Mouse (Mus musculus): ENCODE results near the gene Ggct. TPM values are rescaled to one million over a fixed set of nuclear protein-coding genes. Genes with fewer than 3 reads are reported as not detected.
A peak's percentile ranks its signal among the peaks of the same experiment; 100 is the strongest.

Ggct gene
- total RNA-seq, 2 experiments from 2014 or later: 35.2 to 41.0 TPM

- no peak for DNase-seq (ENCODE audit: low spot score in 2 of 2)
These were observed 5.0 kb upstream of the Ggct start for GRCm38 (mm10) chr6:54997726-54998125.

- no peak for DNase-seq (ENCODE audit: low spot score in 2 of 2)
These were observed 3.6 kb upstream of the Ggct start for GRCm38 (mm10) chr6:54996361-54996760.

DNA sequence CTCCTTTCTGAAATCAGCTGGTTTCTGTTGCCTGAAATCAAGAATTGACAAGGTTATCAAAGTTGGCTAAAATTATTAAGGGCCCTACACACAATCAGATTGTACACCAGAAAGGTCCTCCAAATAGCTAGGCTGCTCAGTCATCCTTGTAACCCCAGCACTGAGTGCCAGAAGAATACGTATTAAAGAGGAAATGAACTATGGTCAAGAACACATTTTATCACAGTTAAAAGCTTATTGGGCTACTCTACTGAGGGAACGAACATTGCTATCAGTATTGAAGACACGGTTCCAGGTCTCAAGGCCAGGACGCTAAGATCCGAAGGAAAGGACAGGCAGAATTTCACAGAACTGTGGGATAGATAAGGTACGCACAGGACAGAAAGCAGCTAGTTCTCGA is 609 bp downstream of the Ggct start:
- DNase-seq (ENCODE audit: low spot score in 2 of 2): no peak

GRCm38 (mm10) chr6:54991189-54991588 is 1.6 kb downstream of the Ggct start:
- DNase-seq (ENCODE audit: low spot score in 2 of 2): no peak

- no peak for DNase-seq (ENCODE audit: low spot score in 2 of 2)
These were observed 4.6 kb downstream of the Ggct start for GRCm38 (mm10) chr6:54988141-54988540.

DNA sequence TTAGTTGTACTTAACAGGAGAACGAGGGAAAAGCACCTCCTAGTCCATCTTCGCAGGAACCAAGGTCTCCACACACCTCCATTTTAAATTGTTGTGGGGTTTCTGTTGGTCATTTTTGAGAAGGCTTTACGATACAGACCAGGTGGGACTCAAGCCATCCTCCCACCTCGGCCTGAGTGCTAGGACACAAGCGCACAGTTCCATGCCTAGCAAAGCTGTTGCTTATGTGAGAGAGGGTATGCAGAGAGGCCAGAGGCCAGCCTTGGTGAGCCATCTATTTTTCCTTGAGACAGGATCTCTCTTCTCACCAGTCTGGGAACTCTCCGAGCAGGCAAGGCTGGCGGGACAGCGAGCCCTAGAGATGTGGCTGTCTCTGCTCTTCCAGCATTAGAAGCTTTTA is 8.7 kb downstream of the Ggct start:
- DNase-seq (ENCODE audit: low spot score in 2 of 2): no peak

- DNase-seq (ENCODE audit: low spot score in 2 of 2): no peak
These were observed 9.2 kb downstream of the Ggct start for GRCm38 (mm10) chr6:54983526-54984050.

GRCm38 (mm10) chr6:54979426-54979825 is 13.3 kb downstream of the Ggct start:
- no peak for DNase-seq (ENCODE audit: low spot score in 2 of 2)

DNA sequence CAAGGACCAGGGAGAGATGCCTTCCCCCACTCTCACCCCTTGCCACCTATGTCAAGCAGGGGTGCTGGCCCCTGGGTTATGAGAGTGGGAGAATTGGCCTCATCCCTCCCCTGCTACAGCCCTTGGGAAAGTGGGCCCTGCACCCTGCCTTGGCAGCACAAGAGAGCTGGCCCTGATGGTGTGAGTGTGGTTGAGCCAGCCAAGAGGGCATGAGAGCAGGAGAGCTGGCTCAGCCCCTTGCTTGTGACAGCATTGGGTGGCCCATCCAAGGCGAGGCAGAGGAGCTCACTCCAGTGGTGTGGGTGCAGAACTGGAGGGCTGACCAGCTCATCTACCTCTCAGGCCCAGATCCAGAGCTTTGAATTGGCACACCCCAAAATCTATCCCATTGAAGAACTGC is 17.1 kb downstream of the Ggct start:
- DNase-seq (ENCODE audit: low spot score in 2 of 2): no peak

DNA sequence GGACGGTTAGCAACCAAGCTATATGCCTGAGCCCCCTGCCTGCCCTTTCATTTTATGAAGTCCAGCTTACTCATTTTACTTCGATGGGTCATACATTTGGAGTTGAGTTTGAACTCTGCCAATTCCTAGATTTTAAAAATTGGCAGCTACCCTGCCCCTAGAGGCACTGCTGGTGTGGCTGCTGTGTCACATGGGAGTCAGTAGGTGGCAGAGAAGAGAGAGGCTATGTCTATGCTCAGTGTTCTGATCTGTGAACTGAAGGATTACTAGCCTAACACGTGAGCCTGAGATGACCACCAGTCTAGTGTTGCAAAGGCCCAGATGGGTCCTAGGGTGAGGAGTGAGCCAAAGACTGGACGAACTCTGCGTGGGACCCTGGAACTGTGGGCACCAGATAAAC is 18.2 kb downstream of the Ggct start:
- no peak for DNase-seq (ENCODE audit: low spot score in 2 of 2)

DNA sequence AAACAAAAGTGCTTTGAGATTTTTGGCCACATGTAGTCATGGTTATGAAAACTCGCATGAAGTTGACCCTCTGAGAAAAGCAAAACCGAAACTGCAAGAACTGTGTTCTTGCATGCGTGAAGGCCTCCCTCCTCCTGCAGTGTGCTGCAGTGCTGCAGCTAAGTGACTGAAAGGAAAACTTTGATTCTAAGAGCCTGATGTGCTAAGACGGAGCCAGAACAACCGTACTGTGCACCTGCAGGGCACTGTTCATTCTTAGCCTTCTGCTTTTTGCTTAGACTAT is 19.9 kb downstream of the Ggct start:
- DNase-seq (ENCODE audit: low spot score in 2 of 2): no peak

- DNase-seq (ENCODE audit: low spot score in 2 of 2): peak; percentile 22 to 70
These were observed 20.4 kb downstream of the Ggct start, which contains the start of gene Nod1 for GRCm38 (mm10) chr6:54972111-54972928. Gene Nod1, minus strand, starts transcription at chr6:54972612.

DNA sequence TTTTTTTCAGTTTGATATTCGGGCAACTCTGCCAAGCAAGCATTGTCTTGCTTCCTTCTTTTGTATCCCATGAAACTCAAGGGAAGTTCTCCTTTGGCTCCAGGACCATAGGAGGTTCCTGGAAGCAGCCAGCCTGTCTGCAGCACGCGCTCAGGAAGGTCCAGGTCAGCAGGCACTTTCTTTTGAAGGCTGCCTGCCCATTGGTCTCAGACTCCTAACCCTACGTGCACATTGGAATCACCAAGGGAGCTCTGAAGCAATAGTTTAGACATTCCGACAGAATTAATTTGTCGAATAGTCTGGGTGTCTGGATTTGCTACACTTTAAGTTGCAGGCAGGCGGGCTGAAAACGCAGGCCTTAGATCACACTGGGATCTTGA is 21.0 kb downstream of the Ggct start:
- DNase-seq (ENCODE audit: low spot score in 2 of 2): no peak

GRCm38 (mm10) chr6:54970506-54970905 is 22.2 kb downstream of the Ggct start:
- DNase-seq (ENCODE audit: low spot score in 2 of 2): no peak

DNA sequence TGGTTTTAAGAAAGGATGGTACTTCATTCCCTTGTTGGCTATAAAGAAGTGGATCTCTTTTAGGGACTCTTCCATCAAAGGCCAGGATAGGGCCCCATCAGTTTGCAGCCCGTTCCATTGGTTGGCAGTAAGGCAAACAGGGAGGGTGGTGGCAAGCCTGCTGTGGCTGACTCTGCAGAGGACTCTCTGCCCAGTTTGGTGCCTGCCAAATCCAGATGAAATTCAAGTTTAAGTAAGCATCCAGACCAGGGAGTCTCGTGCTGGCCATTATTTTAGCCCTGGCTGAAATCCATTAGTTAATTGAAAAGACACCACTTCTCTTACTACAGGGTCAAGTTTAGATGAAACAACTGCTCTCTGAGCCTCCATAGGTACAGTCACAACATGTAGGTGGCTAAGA is 22.9 kb downstream of the Ggct start:
- no peak for DNase-seq (ENCODE audit: low spot score in 2 of 2)

GRCm38 (mm10) chr6:54967591-54967990 is 25.2 kb downstream of the Ggct start:
- no peak for DNase-seq (ENCODE audit: low spot score in 2 of 2)

- DNase-seq (ENCODE audit: low spot score in 2 of 2): no peak
These were observed 27.5 kb downstream of the Ggct start for GRCm38 (mm10) chr6:54965234-54965633.

DNA sequence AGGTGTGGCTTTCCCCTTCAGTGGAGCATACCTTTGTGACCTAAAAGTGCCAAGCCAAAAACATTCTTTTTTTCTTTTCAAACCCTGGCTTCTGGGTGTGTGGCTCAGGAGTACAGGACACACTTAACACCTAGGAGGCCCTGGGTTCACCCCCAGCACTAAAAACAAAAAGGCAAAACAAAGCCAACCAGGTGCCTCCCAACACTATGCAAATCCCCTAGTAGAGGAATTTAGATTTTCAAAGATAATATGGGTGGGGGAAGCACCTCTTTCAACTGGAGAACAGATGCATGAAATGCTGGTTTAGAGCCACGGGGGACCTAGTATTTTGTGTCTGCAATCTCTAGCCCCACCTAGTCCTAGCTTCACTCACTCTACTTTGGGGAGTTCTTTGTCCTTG is 28.0 kb downstream of the Ggct start:
- DNase-seq (ENCODE audit: low spot score in 2 of 2): no peak

GRCm38 (mm10) chr6:54963599-54963998 is 29.2 kb downstream of the Ggct start:
- DNase-seq (ENCODE audit: low spot score in 2 of 2): no peak

DNA sequence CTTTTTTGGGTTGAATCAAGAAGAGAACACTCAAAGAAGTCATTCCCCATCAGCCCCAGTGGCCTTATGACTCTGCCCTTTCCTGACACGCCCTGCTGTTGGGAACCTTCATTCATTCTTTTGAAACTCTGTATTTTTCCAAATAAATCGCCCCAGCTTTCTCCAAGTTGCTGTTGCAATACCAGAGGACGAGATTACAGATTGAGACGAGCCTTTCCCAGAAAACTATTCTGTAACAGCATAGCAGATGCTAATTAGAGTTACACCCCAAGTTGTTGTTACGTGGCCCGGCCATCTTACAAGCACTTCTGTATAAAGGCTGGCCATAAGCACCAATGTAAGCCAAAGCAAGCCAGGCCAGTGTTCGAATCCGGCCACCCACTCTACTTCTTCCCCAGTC is 35.1 kb downstream of the Ggct start:
- no peak for DNase-seq (ENCODE audit: low spot score in 2 of 2)

GRCm38 (mm10) chr6:54956425-54956824 is 36.3 kb downstream of the Ggct start:
- DNase-seq (ENCODE audit: low spot score in 2 of 2): no peak

GRCm38 (mm10) chr6:54955949-54956348 is 36.8 kb downstream of the Ggct start:
- DNase-seq (ENCODE audit: low spot score in 2 of 2): no peak

DNA sequence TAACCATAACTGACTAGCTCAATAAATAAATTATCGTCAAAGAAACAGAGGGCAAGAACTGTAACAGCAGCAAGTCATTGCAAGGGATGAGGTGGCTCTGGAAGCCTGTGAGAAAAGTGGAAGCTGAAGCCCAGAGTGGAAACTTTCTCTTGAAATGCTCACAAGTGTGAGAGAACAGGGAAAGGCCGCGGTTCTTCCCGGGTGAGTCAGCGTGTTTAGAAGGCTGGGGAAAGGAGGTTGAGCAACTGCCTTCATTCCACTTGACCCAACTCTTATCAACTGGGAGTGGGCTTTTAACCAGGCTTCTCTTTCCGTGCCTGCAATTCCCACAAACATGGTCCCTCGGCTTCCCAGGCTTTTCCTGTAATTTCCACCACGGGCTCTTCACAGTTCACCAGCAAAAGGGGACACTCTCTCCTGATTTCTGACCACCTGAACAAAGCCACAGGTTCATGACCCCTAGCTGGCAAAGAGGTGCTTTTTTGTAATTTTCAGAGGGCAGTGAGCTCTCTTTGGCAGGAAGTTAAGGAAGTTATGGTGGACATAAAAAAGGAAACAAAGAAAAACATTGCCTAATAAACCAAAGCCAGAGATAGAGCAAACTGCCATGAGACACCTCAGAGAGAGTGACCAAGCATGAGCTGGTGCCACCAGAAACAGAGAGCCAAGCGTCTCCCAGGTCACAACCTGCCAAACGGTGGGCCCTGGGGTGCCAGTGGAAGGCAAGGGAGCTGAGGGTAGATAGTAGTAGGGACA is 37.9 kb downstream of the Ggct start:
- no peak for DNase-seq (ENCODE audit: low spot score in 2 of 2)
